Mouse (Mus musculus): ENCODE measurements around the gene Jsrp1.
A peak's percentile ranks its signal among the peaks of the same experiment; 100 is the strongest.
"Not testable (repeated sequence)": the region's sequence is repeated elsewhere in the genome, so short reads cannot be mapped to it uniquely, and the experiment has no call there.

Gene Jsrp1

GRCm38 (mm10) chr10:80831136-80831535 lies 17.8 kb upstream of the Jsrp1 start:
- DNase-seq, result peak; percentile 91

- DNase-seq, result no peak
These were observed 16.3 kb upstream of the Jsrp1 start for GRCm38 (mm10) chr10:80829359-80830278.

- DNase-seq, result not testable (repeated sequence)
These were observed 15.3 kb upstream of the Jsrp1 start for GRCm38 (mm10) chr10:80828587-80828986.

GRCm38 (mm10) chr10:80827870-80828420 lies 14.6 kb upstream of the Jsrp1 start:
- no peak for DNase-seq

- no peak for DNase-seq
These were observed 14.0 kb upstream of the Jsrp1 start for GRCm38 (mm10) chr10:80827063-80827869.

- DNase-seq, result peak; percentile 99
These were observed 13.1 kb upstream of the Jsrp1 start, which contains the start of gene Oaz1 for GRCm38 (mm10) chr10:80826151-80827062. TSS of gene Oaz1 (plus strand) at chr10:80826656.

GRCm38 (mm10) chr10:80824827-80825226 lies 11.5 kb upstream of the Jsrp1 start:
- DNase-seq, result no peak

GRCm38 (mm10) chr10:80823847-80824643 lies 10.7 kb upstream of the Jsrp1 start:
- peak; percentile 29 for DNase-seq

- no peak for DNase-seq
These were observed 10.0 kb upstream of the Jsrp1 start for GRCm38 (mm10) chr10:80823316-80823715.

GRCm38 (mm10) chr10:80822528-80822927 lies 9.2 kb upstream of the Jsrp1 start:
- no peak for DNase-seq

GRCm38 (mm10) chr10:80821991-80822390 lies 8.7 kb upstream of the Jsrp1 start:
- DNase-seq, result peak; percentile 55

- DNase-seq, result peak; percentile 77
These were observed 6.1 kb upstream of the Jsrp1 start for GRCm38 (mm10) chr10:80819406-80819805.

- DNase-seq, result no peak
These were observed 5.4 kb upstream of the Jsrp1 start for GRCm38 (mm10) chr10:80818599-80819281.

- not testable (repeated sequence) for DNase-seq
These were observed 4.7 kb upstream of the Jsrp1 start for GRCm38 (mm10) chr10:80817955-80818354.

GRCm38 (mm10) chr10:80817164-80817563 lies 3.9 kb upstream of the Jsrp1 start:
- DNase-seq, result no peak

- DNase-seq, result not testable (repeated sequence)
These were observed 3.0 kb upstream of the Jsrp1 start for GRCm38 (mm10) chr10:80816303-80816702.

GRCm38 (mm10) chr10:80814800-80815199 lies 1.5 kb upstream of the Jsrp1 start:
- DNase-seq, result no peak

- DNase-seq, result no peak
These were observed 782 bp downstream of the Jsrp1 start for GRCm38 (mm10) chr10:80812391-80813041.

- DNase-seq, result no peak
These were observed 3.2 kb downstream of the Jsrp1 start for GRCm38 (mm10) chr10:80810084-80810483.

- DNase-seq, result no peak
These were observed 4.2 kb downstream of the Jsrp1 start for GRCm38 (mm10) chr10:80808985-80809632.
